Mouse (Mus musculus): ENCODE measurements around the gene Dpp9. TPM values are rescaled to one million over a fixed set of nuclear protein-coding genes. Genes with fewer than 3 reads are reported as not detected.

Dpp9 gene
- total RNA-seq, 2 experiments from 2014 or later = 70.7 to 74.1 TPM

DNA sequence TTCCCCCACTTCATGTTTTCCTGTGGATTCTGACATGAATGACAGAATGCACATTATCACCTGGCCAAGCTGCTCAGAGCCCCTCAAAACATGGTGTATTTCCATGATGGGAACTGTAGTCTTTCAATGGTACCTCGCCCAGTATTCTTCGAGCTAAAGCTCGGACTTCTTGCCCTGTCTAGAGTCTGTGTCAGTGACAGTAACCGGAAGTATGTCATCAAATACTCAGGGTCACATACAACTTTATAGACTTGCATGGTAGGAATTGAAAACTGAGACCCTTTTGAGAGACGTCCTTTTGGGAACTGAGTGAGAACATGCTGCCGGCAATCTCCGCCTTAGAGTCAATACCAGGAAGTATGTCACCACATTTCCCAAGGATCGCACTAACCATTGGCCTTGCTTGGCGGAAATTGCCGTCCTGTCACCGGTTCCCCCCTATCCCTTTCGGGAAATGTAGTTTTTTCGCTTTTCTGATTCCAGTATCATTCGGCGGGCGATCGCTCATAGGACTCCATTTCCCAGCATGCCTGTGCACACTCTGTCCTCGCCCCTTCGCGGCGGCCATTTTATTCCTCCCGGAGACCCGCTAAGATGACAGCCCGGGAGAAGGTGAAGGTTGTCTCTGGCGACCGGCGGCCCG lies 37.7 kb upstream of the Dpp9 start, which contains the start of gene Fem1a:
Gene Fem1a (plus strand): TSS at position 572 of the 643 bp plus-strand sequence.
- Histone ChIP-seq H3K4me3 (peak within 1 kb of the TSS; percentile 90), H3K27ac (peak within 1 kb of the TSS; percentile 98)
- no peak for TF ChIP-seq CTCF (IDR thresholded peaks at IDR 0.05)
- DNase-seq (ENCODE audit: extremely low spot score in 1 of 2, low spot score in 2 of 2) = peak; percentile 90 to 93
- intact Hi-C loops (cut with DNase I) = loop anchor here (1.0 kb wide), 1 partner anchor 38 kb away; the partner anchor contains the start of gene Dpp9

DNA sequence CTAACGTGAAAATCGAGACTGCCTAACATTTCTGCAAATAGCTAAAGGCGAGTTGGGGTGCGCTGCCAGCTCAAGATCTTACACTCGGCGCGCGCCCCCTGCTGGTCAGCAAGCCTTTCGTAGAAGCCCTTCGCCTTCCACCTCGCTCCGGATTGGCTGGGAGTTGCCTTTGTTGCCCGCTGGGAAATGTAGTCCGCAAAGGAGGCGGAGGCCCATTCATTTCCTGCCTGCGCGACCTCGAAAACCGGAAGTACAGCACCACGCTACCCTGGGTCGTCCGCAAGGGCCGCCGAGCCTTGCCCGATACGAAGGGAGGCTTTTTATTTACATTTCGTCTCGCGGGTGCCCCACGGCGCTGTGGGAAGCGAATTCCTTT lies 37.1 kb upstream of the Dpp9 start:
- Histone ChIP-seq H3K27ac (peak overlapping the region; percentile 98), H3K4me3 (peak overlapping the region; percentile 90)
- DNase-seq (ENCODE audit: extremely low spot score in 1 of 2, low spot score in 2 of 2) = peak; percentile 98 to 99
- peak; percentile 82 for TF ChIP-seq CTCF (IDR thresholded peaks at IDR 0.05)
- intact Hi-C loops (cut with DNase I) = loop anchor here (1.0 kb wide), 2 partner anchors 38 to 124 kb away; partner anchors contain the start of gene Dpp9

DNA sequence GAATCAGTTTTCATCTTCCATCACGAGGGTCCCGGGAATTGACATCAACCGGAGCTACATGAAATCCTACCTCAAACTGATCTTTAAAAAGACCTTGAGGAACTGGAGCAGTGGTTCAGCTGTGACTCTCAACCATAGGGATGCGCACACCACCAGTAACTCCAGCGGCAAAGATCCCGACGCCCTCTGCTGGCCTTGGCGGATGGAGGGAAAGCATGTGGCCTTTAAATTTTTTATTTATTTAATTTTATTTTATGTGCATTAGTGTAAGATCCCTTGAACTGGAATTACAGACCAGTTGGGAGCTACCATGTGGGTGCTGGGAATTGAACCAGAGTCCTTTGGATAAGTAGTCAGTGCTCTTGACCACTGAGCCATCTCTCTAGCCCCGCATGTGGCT lies 36.7 kb upstream of the Dpp9 start:
- peak overlapping the region; percentile 85 for H3K27ac ChIP-seq
- TF ChIP-seq CTCF (IDR thresholded peaks at IDR 0.05) = no peak
- intact Hi-C loops (cut with DNase I) = loop anchor here (1.0 kb wide), 1 partner anchor 123 kb away; no protein-coding TSS in a partner anchor
- 0 out of 2 replicates have a peak overlapping the region, but pooled peaks have one; percentile 13 for H3K4me3 ChIP-seq
- peak; percentile 53 to 69 for DNase-seq (ENCODE audit: extremely low spot score in 1 of 2, low spot score in 2 of 2)

DNA sequence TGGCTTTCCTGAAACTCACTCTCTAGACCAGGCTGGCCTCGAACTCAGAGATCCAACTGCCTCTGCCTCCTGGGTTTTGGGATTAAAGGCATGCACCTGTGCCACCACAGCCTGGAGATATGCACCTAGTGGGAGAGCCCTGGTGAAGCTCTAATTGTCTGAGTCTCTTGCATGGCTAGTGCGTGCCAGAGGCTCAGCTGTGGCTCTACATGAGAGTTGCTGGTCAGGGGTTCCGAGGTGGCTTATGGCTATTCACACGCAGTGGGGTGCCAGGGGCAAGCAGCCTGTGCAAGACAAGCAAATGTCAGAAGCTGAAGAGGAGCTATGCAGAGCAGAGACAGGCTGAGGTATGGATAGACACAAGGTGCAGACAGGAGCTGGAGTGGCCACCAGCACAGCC lies 36.0 kb upstream of the Dpp9 start:
- peak overlapping the region; percentile 85; the same call in 1 of the 2 replicates for H3K27ac ChIP-seq
- H3K4me3 ChIP-seq = no peak overlapping the region
- no peak for TF ChIP-seq CTCF (IDR thresholded peaks at IDR 0.05)
- DNase-seq (ENCODE audit: extremely low spot score in 1 of 2, low spot score in 2 of 2) = no peak
- intact Hi-C loops (cut with DNase I) = loop anchor here (1.0 to 5.0 kb wide), 2 partner anchors 72 to 122 kb away; partner anchors contain the start of gene Mydgf

DNA sequence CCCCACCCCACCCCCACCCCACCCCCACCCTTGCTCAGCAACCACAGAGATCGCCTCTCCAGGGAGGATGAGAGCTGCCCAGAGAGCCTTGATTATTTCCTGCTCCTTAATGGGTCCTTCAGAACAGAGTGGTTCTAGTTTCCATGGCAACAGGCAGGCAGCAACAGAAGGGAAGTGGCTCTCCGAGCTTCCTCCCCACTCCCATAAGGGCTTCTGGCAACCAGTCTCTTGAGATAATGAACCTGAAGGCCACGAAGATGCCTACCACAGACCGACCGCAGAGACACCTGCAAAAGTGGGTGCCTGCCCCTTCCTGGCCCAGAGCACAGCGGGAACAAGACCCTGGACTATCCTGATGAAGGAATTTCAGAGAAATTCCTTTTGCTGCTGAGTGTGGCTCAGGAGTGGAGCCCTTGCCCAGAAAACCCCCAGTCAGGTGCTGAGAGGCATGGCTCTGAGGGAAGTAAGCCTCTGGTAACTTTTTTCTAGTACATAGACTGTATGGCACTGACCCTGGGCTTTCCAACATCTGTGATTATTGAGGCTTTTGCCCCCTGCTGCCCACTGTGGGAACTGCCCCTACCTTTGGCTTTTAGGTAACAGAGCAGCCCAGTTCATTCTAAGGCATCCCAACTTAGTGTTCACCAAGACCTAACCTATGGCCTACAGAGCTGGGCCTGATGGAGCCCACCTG lies 32.6 kb upstream of the Dpp9 start:
- peak overlapping the region; percentile 87 for H3K27ac ChIP-seq
- peak; percentile 70 for TF ChIP-seq CTCF (IDR thresholded peaks at IDR 0.05)
- intact Hi-C loops (cut with DNase I) = loop anchor here (1.0 to 5.0 kb wide), 2 partner anchors 33 to 69 kb away; partner anchors contain the start of genes Dpp9 and Mydgf

DNA sequence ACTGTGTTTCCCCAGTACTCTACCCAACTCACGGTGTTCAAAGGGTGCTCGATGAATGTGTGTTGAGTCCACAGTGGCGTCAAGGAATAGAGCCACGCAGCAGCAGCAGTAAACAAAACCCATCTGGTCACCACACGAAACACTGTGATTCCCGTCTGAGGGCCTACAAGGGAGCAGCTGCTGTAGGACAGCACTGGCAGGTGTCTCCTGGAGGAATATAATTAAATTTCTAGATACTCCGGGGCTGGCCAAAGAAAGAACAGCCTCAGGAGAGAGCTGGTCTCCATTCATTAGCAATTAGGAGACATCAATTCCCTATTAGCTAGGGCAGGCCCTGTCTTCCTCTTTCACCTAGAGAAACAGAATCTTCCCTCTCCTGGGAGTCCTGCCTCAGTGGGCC lies 26.9 kb upstream of the Dpp9 start:
- Histone ChIP-seq H3K27ac (no peak overlapping the region), H3K4me3 (no peak overlapping the region)
- no peak for DNase-seq (ENCODE audit: extremely low spot score in 1 of 2, low spot score in 2 of 2)
- TF ChIP-seq CTCF (IDR thresholded peaks at IDR 0.05) = no peak
- intact Hi-C loops (cut with DNase I) = no loop called here

More for the DNA sequence above, 32.6 kb upstream of the Dpp9 start:
- peak overlapping the region; percentile 7; the same call in 1 of the 2 replicates for H3K4me3 ChIP-seq
- DNase-seq (ENCODE audit: extremely low spot score in 1 of 2, low spot score in 2 of 2) = peak; percentile 64

DNA sequence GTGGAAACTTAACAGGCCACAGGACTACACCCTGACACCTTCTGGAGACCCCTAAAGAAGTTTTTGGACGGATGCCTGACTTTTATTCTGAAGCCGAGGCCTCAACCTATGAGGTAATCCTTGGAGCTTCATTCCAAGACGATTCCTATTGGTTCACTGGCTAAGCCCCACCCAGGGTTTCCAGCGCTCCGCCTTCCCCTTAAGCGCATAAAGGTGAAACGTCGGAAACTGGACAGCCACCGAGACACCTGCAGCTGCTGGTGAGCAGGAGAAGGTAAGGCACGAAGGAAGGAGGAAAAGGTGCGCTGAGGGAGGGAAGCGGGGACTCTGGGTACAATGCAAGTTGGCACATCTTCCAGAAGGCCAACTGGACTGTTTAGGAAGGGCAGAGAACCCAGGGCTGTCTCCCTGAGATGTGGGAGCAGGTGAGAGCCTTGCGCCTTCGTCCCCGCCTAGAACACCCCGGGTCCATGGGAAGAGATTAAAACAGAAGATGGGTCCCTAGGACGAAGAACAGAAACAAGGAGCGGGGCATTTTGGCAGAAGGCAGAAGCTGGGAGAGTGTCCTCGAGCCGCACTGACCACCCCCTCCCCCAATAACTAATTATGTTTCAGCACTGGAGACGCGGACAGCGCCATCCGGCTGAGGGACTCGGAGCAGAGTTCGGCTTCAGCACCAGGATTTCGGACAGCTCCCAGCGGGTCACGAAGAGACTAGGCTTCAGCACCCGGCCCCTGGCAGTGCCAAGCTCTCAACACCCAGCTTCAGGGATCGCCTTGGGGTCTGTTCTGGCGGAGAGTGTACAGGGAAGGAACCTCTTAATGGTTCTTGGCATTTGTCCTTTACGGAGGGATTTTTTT lies 23.1 kb upstream of the Dpp9 start:
- peak overlapping the region; percentile 79 for H3K4me3 ChIP-seq
- intact Hi-C loops (cut with DNase I) = no loop called here
- peak overlapping the region; percentile 92 for H3K27ac ChIP-seq
- no peak; the same call in 1 of the 2 replicates for TF ChIP-seq CTCF (IDR thresholded peaks at IDR 0.05)
- peak; percentile 77 to 78 for DNase-seq (ENCODE audit: extremely low spot score in 1 of 2, low spot score in 2 of 2)

DNA sequence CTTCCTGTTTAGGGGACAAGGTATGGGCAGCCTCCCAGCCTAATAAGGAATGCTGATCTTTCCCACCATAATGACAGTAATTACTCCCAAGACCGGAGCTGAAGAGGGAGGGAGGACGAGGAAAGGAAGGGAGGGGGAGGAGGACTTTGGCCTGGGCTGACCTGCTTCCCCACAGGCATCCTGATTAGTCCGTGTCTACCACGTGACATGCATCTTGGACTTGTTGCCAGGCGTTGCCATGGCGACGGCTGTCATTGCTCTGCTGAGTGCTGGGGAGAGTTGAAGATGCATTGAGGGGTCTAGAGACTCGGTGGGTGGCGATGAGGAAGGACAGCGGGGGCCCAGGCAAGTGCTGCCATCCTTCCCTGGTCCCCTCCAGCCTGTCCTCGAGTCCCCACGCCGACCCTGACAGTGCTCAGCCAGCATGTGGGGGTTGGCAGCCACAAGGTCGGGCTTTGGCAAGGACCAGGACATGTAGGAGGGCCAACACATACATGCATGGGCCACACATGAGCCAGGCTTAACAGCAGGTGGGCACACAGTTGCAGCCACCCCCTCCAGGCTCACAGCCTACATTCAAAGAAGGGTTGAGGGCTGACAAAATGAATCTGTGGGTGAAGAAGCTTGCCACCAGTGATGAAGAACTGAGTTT lies 15.2 kb upstream of the Dpp9 start:
- Histone ChIP-seq H3K4me3 (no peak overlapping the region; the same call in 1 of the 2 replicates), H3K27ac (peak overlapping the region; percentile 81)
- peak; percentile 78 to 80 for DNase-seq (ENCODE audit: extremely low spot score in 1 of 2, low spot score in 2 of 2)
- no peak for TF ChIP-seq CTCF (IDR thresholded peaks at IDR 0.05)
- intact Hi-C loops (cut with DNase I) = no loop called here

DNA sequence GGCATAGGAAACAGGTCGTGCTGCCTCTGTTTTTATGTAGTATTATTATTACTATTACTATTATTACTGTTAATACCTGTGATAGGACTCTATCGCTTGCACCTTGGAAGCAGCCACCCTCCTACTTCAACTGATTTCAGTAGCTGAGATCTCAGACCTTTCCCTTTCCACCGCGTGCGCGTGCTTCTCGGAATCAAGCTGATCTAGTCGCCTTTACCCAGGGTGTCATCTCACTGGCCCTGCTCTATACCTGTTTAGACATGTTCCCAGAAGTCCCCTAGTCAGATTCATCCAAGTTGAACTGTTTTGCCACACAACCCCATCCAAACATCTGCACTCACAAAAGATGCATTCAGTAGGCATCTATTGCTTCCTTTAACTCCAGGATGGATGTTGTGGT lies 14.7 kb upstream of the Dpp9 start:
- no peak for TF ChIP-seq CTCF (IDR thresholded peaks at IDR 0.05)
- no peak for DNase-seq (ENCODE audit: extremely low spot score in 1 of 2, low spot score in 2 of 2)
- Histone ChIP-seq H3K27ac (peak overlapping the region; percentile 81), H3K4me3 (no peak overlapping the region)
- intact Hi-C loops (cut with DNase I) = no loop called here

DNA sequence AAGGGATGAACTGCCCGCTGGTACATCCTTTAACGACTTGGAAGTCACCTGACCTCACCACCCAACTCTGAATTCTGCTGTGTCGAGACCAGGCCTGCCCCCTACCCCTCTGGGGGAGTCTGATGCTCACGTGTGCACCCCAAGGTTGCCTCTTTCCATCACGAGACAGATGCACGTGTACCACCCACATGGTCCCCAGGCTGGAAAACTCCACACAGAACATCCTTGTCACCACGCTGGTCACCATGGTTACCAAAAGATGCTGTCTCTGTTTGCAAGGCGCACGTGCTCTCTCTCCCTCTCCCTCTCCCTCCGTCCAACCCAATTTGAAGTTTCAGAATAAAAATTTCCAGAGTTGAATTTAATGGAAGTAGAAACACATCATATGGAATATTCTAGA lies 11.2 kb upstream of the Dpp9 start:
- peak; percentile 67 to 80 for DNase-seq (ENCODE audit: extremely low spot score in 1 of 2, low spot score in 2 of 2)
- no peak overlapping the region for H3K4me3 ChIP-seq
- intact Hi-C loops (cut with DNase I) = no loop called here
- TF ChIP-seq CTCF (IDR thresholded peaks at IDR 0.05) = no peak
- H3K27ac ChIP-seq = peak overlapping the region; percentile 63

DNA sequence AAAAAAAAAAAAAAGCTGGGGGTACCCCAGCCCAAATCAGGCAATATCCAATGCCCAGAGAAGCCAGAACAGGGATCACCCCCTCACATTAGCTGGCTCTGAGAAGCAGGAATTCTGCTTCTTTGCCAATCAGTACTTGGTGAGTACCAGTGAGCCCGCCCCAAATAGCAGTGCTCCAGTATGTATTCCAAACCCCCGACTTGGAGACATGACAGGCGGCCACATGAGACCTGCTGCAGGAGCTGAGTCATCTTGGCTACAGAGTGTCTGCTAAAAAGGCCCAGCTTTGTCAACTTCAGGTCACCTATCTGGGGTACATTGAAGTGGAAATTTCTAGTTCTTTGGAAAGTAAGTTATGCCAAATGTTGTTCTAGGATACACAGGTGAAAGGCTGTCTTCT lies 7.9 kb upstream of the Dpp9 start:
- no peak for DNase-seq (ENCODE audit: extremely low spot score in 1 of 2, low spot score in 2 of 2)
- no peak for TF ChIP-seq CTCF (IDR thresholded peaks at IDR 0.05)
- Histone ChIP-seq H3K27ac (no peak overlapping the region), H3K4me3 (no peak overlapping the region)
- intact Hi-C loops (cut with DNase I) = no loop called here
